In the genomic region with DNA sequence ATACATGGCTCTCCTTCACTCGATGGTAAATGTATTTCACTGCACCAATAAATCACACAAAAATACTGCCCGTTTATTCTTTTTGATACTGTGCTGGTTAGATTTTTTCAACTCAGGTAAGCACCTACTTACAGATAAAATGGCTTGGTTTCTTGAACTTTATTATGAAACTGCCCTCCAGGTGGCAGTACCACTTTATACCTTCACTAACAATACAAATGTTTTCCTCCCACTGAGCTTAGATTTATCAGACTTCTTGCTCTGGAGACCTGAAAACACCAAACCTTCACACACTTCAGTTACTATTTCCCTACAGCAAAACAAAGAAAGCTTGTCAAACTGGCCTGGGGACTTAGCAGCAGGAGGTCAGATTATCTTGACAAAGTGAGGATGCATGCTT, we compare ENCODE assay signal across 10 mouse cellular contexts. TPM values are rescaled to one million over a fixed set of nuclear protein-coding genes. Genes with fewer than 3 reads are reported as not detected.
DNase-seq lines count a peak whose midpoint lies in the region; ATAC-seq and TF ChIP-seq lines count a peak whose summit lies in the region.
"Had no signal": no experiment of that assay in that cellular context is flagged by ENCODE, and none has a peak within 500 bp of the region (broad histone marks: within the 10 kb centered on the region; RNA-seq: fewer than 3 reads in every experiment).

No protein-coding gene starts in this region.

- no peaks in the 10 kb centered on the region for H3K9me3 ChIP-seq in hindbrain, embryonic 14.5 days (ENCODE audit: control insufficient read depth, low read length)
- H3K9me3 ChIP-seq in hindbrain, embryonic 13.5 days, result no peaks in the 10 kb centered on the region
- H3K9me3 ChIP-seq in midbrain, postnatal 0 days (ENCODE audit: low read length), result no peaks in the 10 kb centered on the region
- no peaks in the 10 kb centered on the region for H3K9me3 ChIP-seq in midbrain, embryonic 11.5 days (ENCODE audit: control insufficient read depth, low read length)
- H3K9me3 ChIP-seq in embryonic facial prominence, embryonic 12.5 days, result no peaks in the 10 kb centered on the region
- H3K9me3 ChIP-seq in midbrain, embryonic 15.5 days, result no peaks in the 10 kb centered on the region
- no peaks in the 10 kb centered on the region for H3K9me3 ChIP-seq in midbrain, embryonic 16.5 days (replicated peaks; ENCODE audit: control insufficient read depth, low read length, poor library complexity, severe bottlenecking)
- H3K9me3 ChIP-seq: limb, embryonic 15.5 days had no signal

- peak; percentile 50 for DNase-seq in hindbrain, embryonic 14.5 days (ENCODE audit: low spot score)
- peak; percentile 44 for DNase-seq in midbrain, postnatal 0 days (ENCODE audit: low spot score)
- no peak for DNase-seq in midbrain, embryonic 11.5 days (ENCODE audit: low spot score, missing footprints)
- peak; percentile 36 for DNase-seq in telencephalon, adult 2 months (ENCODE audit: low read depth, low spot score)
- DNase-seq: adrenal gland, postnatal 25 days had no signal

- H3K27ac ChIP-seq in hindbrain, embryonic 14.5 days, result no peak overlapping the region
- H3K27ac ChIP-seq in hindbrain, embryonic 13.5 days, result no peak overlapping the region
- no peak overlapping the region for H3K27ac ChIP-seq in midbrain, postnatal 0 days (ENCODE audit: low read depth, low read length)
- H3K27ac ChIP-seq in midbrain, embryonic 11.5 days (ENCODE audit: low read depth, low read length), result no peak overlapping the region
- 0 out of 2 replicates have a peak overlapping the region, but pooled peaks have one; percentile 17 for H3K27ac ChIP-seq in embryonic facial prominence, embryonic 12.5 days
- H3K27ac ChIP-seq in midbrain, embryonic 15.5 days, result no peak overlapping the region
- H3K27ac ChIP-seq in midbrain, embryonic 16.5 days (ENCODE audit: low read length), result no peak overlapping the region
- H3K27ac ChIP-seq: limb, embryonic 15.5 days had no signal

- 75% methylated on average over 2 of the region's 2 CpGs for WGBS in hindbrain, embryonic 14.5 days
- 76% methylated on average over 2 of the region's 2 CpGs for WGBS in hindbrain, embryonic 13.5 days
- 65% methylated on average over 2 of the region's 2 CpGs for WGBS in midbrain, postnatal 0 days
- 66% methylated on average over 2 of the region's 2 CpGs for WGBS in midbrain, embryonic 11.5 days
- 71% methylated on average over 2 of the region's 2 CpGs for WGBS in embryonic facial prominence, embryonic 12.5 days
- WGBS in midbrain, embryonic 15.5 days, result 75% methylated on average over 2 of the region's 2 CpGs
- WGBS in midbrain, embryonic 16.5 days, result 65% methylated on average over 2 of the region's 2 CpGs

- ATAC-seq in hindbrain, embryonic 14.5 days (ENCODE audit: low FRiP score), result no peak
- ATAC-seq in hindbrain, embryonic 13.5 days (ENCODE audit: low FRiP score), result no peak
- ATAC-seq in midbrain, postnatal 0 days (ENCODE audit: low FRiP score), result no peak
- ATAC-seq in midbrain, embryonic 11.5 days (ENCODE audit: low FRiP score), result no peak
- no peak for ATAC-seq in embryonic facial prominence, embryonic 12.5 days (ENCODE audit: insufficient number of reproducible peaks, insufficient read depth, low FRiP score, low TSS enrichment)
- no peak for ATAC-seq in midbrain, embryonic 15.5 days (replicated peaks)
- no peak for ATAC-seq in midbrain, embryonic 16.5 days

- no peak overlapping the region for H3K4me3 ChIP-seq in hindbrain, embryonic 14.5 days (replicated peaks; ENCODE audit: low read length)
- H3K4me3 ChIP-seq in hindbrain, embryonic 13.5 days, result no peak overlapping the region
- H3K4me3 ChIP-seq in midbrain, postnatal 0 days (ENCODE audit: low read depth, low read length), result no peak overlapping the region
- H3K4me3 ChIP-seq in midbrain, embryonic 11.5 days (ENCODE audit: low read depth, low read length), result no peak overlapping the region
- H3K4me3 ChIP-seq in embryonic facial prominence, embryonic 12.5 days, result no peak overlapping the region
- H3K4me3 ChIP-seq in midbrain, embryonic 15.5 days, result no peak overlapping the region
- no peak overlapping the region for H3K4me3 ChIP-seq in midbrain, embryonic 16.5 days (ENCODE audit: low read depth, low read length)
- H3K4me3 ChIP-seq: limb, embryonic 15.5 days had no signal

- H3K4me2 ChIP-seq in hindbrain, embryonic 14.5 days (replicated peaks), result no peak overlapping the region
- no peak overlapping the region for H3K4me2 ChIP-seq in hindbrain, embryonic 13.5 days
- H3K4me2 ChIP-seq in midbrain, postnatal 0 days (ENCODE audit: low read depth, low read length, poor library complexity, severe bottlenecking), result no peak overlapping the region
- no peak overlapping the region for H3K4me2 ChIP-seq in midbrain, embryonic 11.5 days
- H3K4me2 ChIP-seq in embryonic facial prominence, embryonic 12.5 days (replicated peaks), result no peak overlapping the region
- H3K4me2 ChIP-seq in midbrain, embryonic 15.5 days, result no peak overlapping the region
- H3K4me2 ChIP-seq in midbrain, embryonic 16.5 days (ENCODE audit: low read length), result no peak overlapping the region
- H3K4me2 ChIP-seq: limb, embryonic 15.5 days had no signal

- no peaks in the 10 kb centered on the region for H3K27me3 ChIP-seq in hindbrain, embryonic 14.5 days (ENCODE audit: control insufficient read depth, insufficient read depth, low read length)
- no peaks in the 10 kb centered on the region for H3K27me3 ChIP-seq in hindbrain, embryonic 13.5 days
- no peaks in the 10 kb centered on the region for H3K27me3 ChIP-seq in midbrain, postnatal 0 days (ENCODE audit: insufficient read depth, low read length)
- no peaks in the 10 kb centered on the region for H3K27me3 ChIP-seq in midbrain, embryonic 11.5 days (ENCODE audit: control insufficient read depth, insufficient read depth, low read length)
- H3K27me3 ChIP-seq in embryonic facial prominence, embryonic 12.5 days, result no peaks in the 10 kb centered on the region
- H3K27me3 ChIP-seq in midbrain, embryonic 15.5 days (replicated peaks), result no peaks in the 10 kb centered on the region
- no peaks in the 10 kb centered on the region for H3K27me3 ChIP-seq in midbrain, embryonic 16.5 days (ENCODE audit: control insufficient read depth, insufficient read depth, low read depth, low read length)
- H3K27me3 ChIP-seq: limb, embryonic 15.5 days had no signal

- peaks cover 12% of the 10 kb centered on the region for H3K4me1 ChIP-seq in hindbrain, embryonic 14.5 days (replicated peaks; ENCODE audit: control insufficient read depth, insufficient read depth, low read length)
- peaks cover 21% of the 10 kb centered on the region for H3K4me1 ChIP-seq in hindbrain, embryonic 13.5 days (replicated peaks)
- no peaks in the 10 kb centered on the region for H3K4me1 ChIP-seq in midbrain, postnatal 0 days (ENCODE audit: insufficient read depth, low read length)
- H3K4me1 ChIP-seq in midbrain, embryonic 11.5 days (ENCODE audit: control insufficient read depth, insufficient read depth, low read length), result peaks cover 15% of the 10 kb centered on the region
- no peaks in the 10 kb centered on the region for H3K4me1 ChIP-seq in embryonic facial prominence, embryonic 12.5 days
- peaks cover 19% of the 10 kb centered on the region for H3K4me1 ChIP-seq in midbrain, embryonic 15.5 days
- H3K4me1 ChIP-seq in midbrain, embryonic 16.5 days (ENCODE audit: control insufficient read depth, insufficient read depth, low read length), result peaks cover 15% of the 10 kb centered on the region

- no peaks in the 10 kb centered on the region for H3K36me3 ChIP-seq in hindbrain, embryonic 14.5 days (replicated peaks; ENCODE audit: control insufficient read depth, insufficient read depth)
- H3K36me3 ChIP-seq in hindbrain, embryonic 13.5 days, result no peaks in the 10 kb centered on the region
- H3K36me3 ChIP-seq in midbrain, postnatal 0 days (ENCODE audit: insufficient read depth, low read length), result no peaks in the 10 kb centered on the region
- no peaks in the 10 kb centered on the region for H3K36me3 ChIP-seq in midbrain, embryonic 11.5 days (ENCODE audit: control insufficient read depth, insufficient read depth, low read length)
- H3K36me3 ChIP-seq in embryonic facial prominence, embryonic 12.5 days, result no peaks in the 10 kb centered on the region
- no peaks in the 10 kb centered on the region for H3K36me3 ChIP-seq in midbrain, embryonic 15.5 days (replicated peaks)
- no peaks in the 10 kb centered on the region for H3K36me3 ChIP-seq in midbrain, embryonic 16.5 days (ENCODE audit: control insufficient read depth, insufficient read depth, low read length)
- H3K36me3 ChIP-seq: limb, embryonic 15.5 days had no signal

- no peak overlapping the region for H3K9ac ChIP-seq in hindbrain, embryonic 14.5 days
- no peak overlapping the region for H3K9ac ChIP-seq in hindbrain, embryonic 13.5 days
- no peak overlapping the region for H3K9ac ChIP-seq in midbrain, postnatal 0 days (replicated peaks; ENCODE audit: low read length, poor library complexity, severe bottlenecking)
- H3K9ac ChIP-seq in midbrain, embryonic 11.5 days (ENCODE audit: low read length), result no peak overlapping the region
- H3K9ac ChIP-seq in embryonic facial prominence, embryonic 12.5 days, result no peak overlapping the region
- no peak overlapping the region for H3K9ac ChIP-seq in midbrain, embryonic 15.5 days
- no peak overlapping the region for H3K9ac ChIP-seq in midbrain, embryonic 16.5 days (ENCODE audit: low read depth, low read length)
- H3K9ac ChIP-seq: limb, embryonic 15.5 days had no signal

- peak; percentile 63 for TF ChIP-seq CTCF in midbrain, postnatal 0 days (IDR thresholded peaks at IDR 0.05)

RNA-seq across cellular contexts. Expression of gene Zdhhc17, which starts 20.2 kb away (rescaled TPM):
- polyA plus RNA-seq in hindbrain, embryonic 14.5 days (2014; fragmentation: Nextera tagmentation; extraction: Ambion mirVana), result 62.1 and 68.1 TPM in 2 replicates
- 55.5 and 58.3 TPM in 2 replicates for polyA plus RNA-seq in hindbrain, embryonic 13.5 days (2015; fragmentation: Nextera tagmentation; extraction: Ambion mirVana)
- 60.9 and 63.0 TPM in 2 replicates for total RNA-seq in midbrain, postnatal 0 days (2014; rRNA removed)
- polyA plus RNA-seq in midbrain, postnatal 0 days (2015; fragmentation: Nextera tagmentation; extraction: Ambion mirVana), result 44.4 and 44.8 TPM in 2 replicates
- 29.5 and 30.3 TPM in 2 replicates for polyA plus RNA-seq in midbrain, embryonic 11.5 days (2014; fragmentation: Nextera tagmentation; extraction: Ambion mirVana)
- 35.2 and 38.4 TPM in 2 replicates for polyA plus RNA-seq in embryonic facial prominence, embryonic 12.5 days (2016; fragmentation: Nextera tagmentation; extraction: Ambion mirVana)
- 57.4 and 64.0 TPM in 2 replicates for polyA plus RNA-seq in midbrain, embryonic 15.5 days (2015; fragmentation: Nextera tagmentation; extraction: Ambion mirVana)
- 60.6 and 63.9 TPM in 2 replicates for polyA plus RNA-seq in midbrain, embryonic 16.5 days (2015; fragmentation: Nextera tagmentation; extraction: Ambion mirVana)
